Mouse (Mus musculus) small intestine, adult 2 months (tissue): ENCODE measurements around the gene Dmbt1.
"Not testable (repeated sequence)": the region's sequence is repeated elsewhere in the genome, so short reads cannot be mapped to it uniquely, and the experiment has no call there.

ENCODE experiments used
- CTCF ChIP-seq: fragments of 200-500 bp; IDR thresholded peaks from 2 replicates; pipeline ENCODE4 v1.5.1; 2012; ENCODE audit warnings: low read depth, mild to moderate bottlenecking, control low read depth, inconsistent platforms, low read length, moderate library complexity, mixed read lengths; ENCODE audit not compliant: insufficient replicate concordance, insufficient read length; ENCODE audit errors: extremely low read depth
- POLR2A ChIP-seq: fragments of 200-500 bp; IDR thresholded peaks from 2 replicates; pipeline ENCODE4 v1.6.1; 2012; ENCODE audit warnings: low read depth, mild to moderate bottlenecking, control low read depth, inconsistent platforms, low read length, moderate library complexity

DNA sequence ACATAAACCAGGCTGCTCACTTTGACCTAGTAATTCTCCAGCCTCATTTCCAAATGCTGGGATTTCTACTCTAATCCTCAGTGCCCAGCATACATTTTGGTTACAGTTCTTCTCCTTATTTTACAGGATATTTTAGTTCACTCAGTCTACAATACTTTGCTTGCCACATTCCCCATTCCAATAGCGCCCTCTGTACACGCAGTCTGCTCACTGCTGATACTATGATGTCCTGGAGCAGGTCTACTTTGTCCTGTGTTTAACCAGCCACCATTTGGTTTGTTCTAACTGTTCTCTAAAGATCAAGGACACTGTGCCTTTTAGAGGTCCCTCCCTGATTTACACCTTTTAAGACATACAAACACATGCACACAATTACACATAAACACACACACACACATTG, 28.0 kb downstream of the Dmbt1 start:
- not testable (repeated sequence) for TF ChIP-seq POLR2A, CTCF
